Mouse (Mus musculus): ENCODE results near the gene Papolb. TPM values are rescaled to one million over a fixed set of nuclear protein-coding genes. Genes with fewer than 3 reads are reported as not detected.

The Papolb gene
- not detected for polyA plus RNA-seq (2017; shearing (Covaris generic))

GRCm38 (mm10) chr5:142529915-142530314 is at the start of gene Papolb:
Gene Papolb (minus strand): TSS chr5:142530076.

GRCm38 (mm10) chr5:142550706-142551652 is 21.1 kb upstream of the Papolb start, which contains the start of gene Radil:
Gene Radil (minus strand): TSS chr5:142551098.

Other genes with a start within 250 kb of the Papolb start
- 2.1 TPM for gene Foxk1, start 128.6 kb downstream of the Papolb start, polyA plus RNA-seq (2017; shearing (Covaris generic))
- 42.1 TPM for gene Ap5z1, start 66.1 kb downstream of the Papolb start, polyA plus RNA-seq (2017; shearing (Covaris generic))
- gene Radil, start 21.0 kb upstream of the Papolb start, polyA plus RNA-seq (2017; shearing (Covaris generic)): not detected
- not detected for gene Mmd2, start 78.7 kb upstream of the Papolb start, polyA plus RNA-seq (2017; shearing (Covaris generic))
- gene Wipi2, start 97.6 kb upstream of the Papolb start, polyA plus RNA-seq (2017; shearing (Covaris generic)): 16.3 TPM
- 0.49 TPM for gene Slc29a4, start 162.4 kb upstream of the Papolb start, polyA plus RNA-seq (2017; shearing (Covaris generic))

Data from activated CD4-positive, CD25-positive, alpha-beta regulatory T cell, adult 9 weeks (primary cell).